ENCODE assay signal across 11 mouse cellular contexts in the genomic region with DNA sequence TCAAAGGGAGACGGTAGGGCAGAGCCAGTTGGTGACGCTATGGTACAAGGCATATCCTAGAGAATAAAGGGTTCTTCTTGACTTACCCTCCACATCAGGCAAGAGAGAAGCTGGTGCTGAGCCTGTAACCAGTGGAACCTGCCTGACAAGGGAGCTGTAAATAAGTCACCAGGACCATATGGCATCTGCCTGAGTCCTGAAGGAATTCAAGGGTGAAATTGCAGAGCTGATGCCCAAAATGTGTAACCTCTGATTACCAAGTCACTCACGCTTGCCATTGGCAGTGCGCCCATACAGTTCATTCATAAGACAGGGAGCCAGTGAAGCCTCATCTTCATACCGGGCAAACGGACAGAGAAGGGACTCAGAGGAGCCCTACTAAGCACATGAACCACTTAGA. TPM values are rescaled to one million over a fixed set of nuclear protein-coding genes. Genes with fewer than 3 reads are reported as not detected.
DNase-seq lines count a peak whose midpoint lies in the region; ATAC-seq and TF ChIP-seq lines count a peak whose summit lies in the region.
"Had no signal": no experiment of that assay in that cellular context is flagged by ENCODE, and none has a peak within 500 bp of the region (broad histone marks: within the 10 kb centered on the region; RNA-seq: fewer than 3 reads in every experiment).

No protein-coding gene starts in this region.

- no peak for TF ChIP-seq EP300 in liver, postnatal 0 days (IDR thresholded peaks at IDR 0.05; ENCODE audit: low read depth)

- no peaks in the 10 kb centered on the region for H3K36me3 ChIP-seq in liver, postnatal 0 days (replicated peaks; ENCODE audit: insufficient read depth, low read length)
- H3K36me3 ChIP-seq: neural tube, embryonic 12.5 days; stomach, embryonic 15.5 days had no signal

- no peak overlapping the region for H3K4me3 ChIP-seq in left cerebral cortex, adult 2 months
- no peak overlapping the region for H3K4me3 ChIP-seq in liver, postnatal 0 days (ENCODE audit: low read depth, low read length)
- H3K4me3 ChIP-seq: neural tube, embryonic 12.5 days; stomach, embryonic 15.5 days had no signal

- intact Hi-C loops in left cerebral cortex, adult 2 months (cut with DNase I) = loop anchor here (2.0 to 10.0 kb wide), 2 partner anchors 67 to 129 kb away; no protein-coding TSS in a partner anchor
- intact Hi-C loops in left cerebral cortex, postnatal 36 days (cut with DNase I) = loop anchor here (10.0 kb wide), 1 partner anchor 129 kb away; no protein-coding TSS in a partner anchor

- WGBS in liver, postnatal 0 days (ENCODE audit: insufficient replicate concordance) = 70% methylated on average over 6 of the region's 6 CpGs

- H3K9me3 ChIP-seq in liver, postnatal 0 days (ENCODE audit: low read length) = no peaks in the 10 kb centered on the region
- H3K9me3 ChIP-seq: neural tube, embryonic 12.5 days; stomach, embryonic 15.5 days had no signal

- H3K9ac ChIP-seq in liver, postnatal 0 days (replicated peaks) = no peak overlapping the region
- H3K9ac ChIP-seq: neural tube, embryonic 12.5 days; stomach, embryonic 15.5 days had no signal

- H3K4me1 ChIP-seq in liver, postnatal 0 days (ENCODE audit: insufficient read depth) = no peaks in the 10 kb centered on the region
- H3K4me1 ChIP-seq: stomach, embryonic 15.5 days had no signal

- ATAC-seq in liver, postnatal 0 days = no peak

- TF ChIP-seq CTCF in left cerebral cortex, adult 2 months (IDR thresholded peaks at IDR 0.05) = peak; percentile 1
- TF ChIP-seq CTCF in liver, postnatal 0 days (IDR thresholded peaks at IDR 0.05; ENCODE audit: low read depth) = no peak

- no peaks in the 10 kb centered on the region for H3K27me3 ChIP-seq in liver, postnatal 0 days (ENCODE audit: insufficient read depth, low read length)
- H3K27me3 ChIP-seq: neural tube, embryonic 12.5 days; stomach, embryonic 15.5 days had no signal

- peak overlapping the region; percentile 32; the same call in 1 of the 2 replicates for H3K27ac ChIP-seq in left cerebral cortex, adult 2 months
- H3K27ac ChIP-seq in liver, postnatal 0 days (ENCODE audit: low read depth) = no peak overlapping the region
- H3K27ac ChIP-seq: neural tube, embryonic 12.5 days; stomach, embryonic 15.5 days had no signal

- no peak for DNase-seq in left cerebral cortex, adult 2 months (ENCODE audit: extremely low spot score in 1 of 2, low spot score in 2 of 2)
- DNase-seq in left cerebral cortex, postnatal 36 days (ENCODE audit: low spot score in 2 of 2) = no peak
- DNase-seq in cerebellum, adult 11-12 months = peak; percentile 78
- peak; percentile 73 to 74 for DNase-seq in cerebellum, postnatal 36 days
- peak; percentile 75 to 78 for DNase-seq in kidney, postnatal 25 days
- DNase-seq in liver, postnatal 0 days = no peak
- DNase-seq in T-cell, adult 2 months (ENCODE audit: low spot score) = no peak
- no peak for DNase-seq in lung, postnatal 14 days
- DNase-seq: lung, postnatal 36 days had no signal

- H3K4me2 ChIP-seq in liver, postnatal 0 days (ENCODE audit: low read depth, low read length) = no peak overlapping the region
- H3K4me2 ChIP-seq: neural tube, embryonic 12.5 days; stomach, embryonic 15.5 days had no signal

RNA-seq across cellular contexts. Expression of gene Kalrn, which starts 37.0 kb away (rescaled TPM):
- 100 to 1,000 TPM; 539 to 570 TPM for total RNA-seq in left cerebral cortex, adult 2 months (2021)
- total RNA-seq in left cerebral cortex, postnatal 36 days (2021) = 100 to 1,000 TPM; 564 to 585 TPM
- polyA plus RNA-seq in liver, postnatal 0 days (2015; fragmentation: Nextera tagmentation; extraction: Ambion mirVana) = 12.8 and 16.7 TPM in 2 replicates

Comparison
In these comparisons a context has a peak if more than half of its experiments do, and no peak if none do; other contexts are left out.
1. DNase-seq: peak in cerebellum, adult 11-12 months (single experiment), cerebellum, postnatal 36 days (2 of 2) and kidney, postnatal 25 days (2 of 2); none in left cerebral cortex, adult 2 months (0 of 2), left cerebral cortex, postnatal 36 days (0 of 2), liver, postnatal 0 days (single experiment), T-cell, adult 2 months (single experiment) and lung, postnatal 14 days (single experiment).